Comparison of ENCODE assay signal across 12 mouse cellular contexts in genomic region chr2:156494465-156494864, GRCm38 (mm10). TPM values are rescaled to one million over a fixed set of nuclear protein-coding genes. Genes with fewer than 3 reads are reported as not detected.
DNase-seq lines count a peak whose midpoint lies in the region; ATAC-seq and TF ChIP-seq lines count a peak whose summit lies in the region.
"Had no signal": no experiment of that assay in that cellular context is flagged by ENCODE, and none has a peak within 500 bp of the region (broad histone marks: within the 10 kb centered on the region; RNA-seq: fewer than 3 reads in every experiment).

No protein-coding gene starts in this region.

- 83% methylated on average over 9 of the region's 9 CpGs for WGBS in hindbrain, embryonic 10.5 days
- 74% methylated on average over 9 of the region's 9 CpGs for WGBS in hindbrain, postnatal 0 days
- WGBS in liver, embryonic 12.5 days (ENCODE audit: insufficient replicate concordance), result 46% methylated on average over 9 of the region's 9 CpGs

- no peak overlapping the region for H3K4me3 ChIP-seq in hindbrain, embryonic 10.5 days
- H3K4me3 ChIP-seq in hindbrain, postnatal 0 days (ENCODE audit: low read length), result no peak overlapping the region
- peak overlapping the region; percentile 31 for H3K4me3 ChIP-seq in liver, embryonic 12.5 days
- H3K4me3 ChIP-seq: heart, embryonic 15.5 days; limb, embryonic 15.5 days; megakaryocyte, embryonic 14.5 days had no signal

- peak overlapping the region; percentile 50; the same call in 1 of the 2 replicates for H3K27ac ChIP-seq in hindbrain, embryonic 10.5 days
- no peak overlapping the region for H3K27ac ChIP-seq in hindbrain, postnatal 0 days
- peak overlapping the region; percentile 98 for H3K27ac ChIP-seq in liver, embryonic 12.5 days
- H3K27ac ChIP-seq: heart, embryonic 15.5 days; limb, embryonic 15.5 days had no signal

- H3K9me3 ChIP-seq in hindbrain, embryonic 10.5 days, result no peaks in the 10 kb centered on the region
- H3K9me3 ChIP-seq in hindbrain, postnatal 0 days (ENCODE audit: low read length), result no peaks in the 10 kb centered on the region
- no peaks in the 10 kb centered on the region for H3K9me3 ChIP-seq in liver, embryonic 12.5 days (replicated peaks)
- H3K9me3 ChIP-seq: heart, embryonic 15.5 days; limb, embryonic 15.5 days; megakaryocyte, embryonic 14.5 days had no signal

- no peak overlapping the region for H3K9ac ChIP-seq in hindbrain, postnatal 0 days (replicated peaks; ENCODE audit: low read length)
- H3K9ac ChIP-seq in liver, embryonic 12.5 days, result peak overlapping the region; percentile 66
- H3K9ac ChIP-seq: heart, embryonic 15.5 days; limb, embryonic 15.5 days had no signal

- no peak overlapping the region for H3K4me2 ChIP-seq in hindbrain, postnatal 0 days (ENCODE audit: low read depth, low read length)
- peak overlapping the region; percentile 62 for H3K4me2 ChIP-seq in liver, embryonic 12.5 days
- H3K4me2 ChIP-seq: heart, embryonic 15.5 days; limb, embryonic 15.5 days had no signal

- no peak for ATAC-seq in hindbrain, postnatal 0 days
- ATAC-seq in liver, embryonic 12.5 days, result peak; percentile 88

- no peaks in the 10 kb centered on the region for H3K27me3 ChIP-seq in hindbrain, embryonic 10.5 days (ENCODE audit: insufficient read depth, poor library complexity, severe bottlenecking)
- no peaks in the 10 kb centered on the region for H3K27me3 ChIP-seq in hindbrain, postnatal 0 days (ENCODE audit: insufficient read depth, low read length)
- H3K27me3 ChIP-seq in liver, embryonic 12.5 days (replicated peaks), result no peaks in the 10 kb centered on the region
- H3K27me3 ChIP-seq: heart, embryonic 15.5 days; limb, embryonic 15.5 days had no signal

- DNase-seq in hindbrain, embryonic 10.5 days (ENCODE audit: low spot score), result no peak
- DNase-seq in hindbrain, postnatal 0 days (ENCODE audit: low spot score), result no peak
- peak; percentile 65 for DNase-seq in MN1 (ENCODE audit: low spot score)
- DNase-seq in brain, adult 2 months (ENCODE audit: low read depth, low spot score), result peak; percentile 88
- DNase-seq in kidney, postnatal 4 days, result no peak
- no peak for DNase-seq in spleen, postnatal 10 days (ENCODE audit: low spot score in 2 of 2)
- DNase-seq: adrenal gland, adult 8-10 months; kidney, postnatal 36 days had no signal

- TF ChIP-seq CTCF in hindbrain, postnatal 0 days (IDR thresholded peaks at IDR 0.05; ENCODE audit: low read depth), result no peak

- H3K4me1 ChIP-seq in hindbrain, embryonic 10.5 days (replicated peaks), result peaks cover 57% of the 10 kb centered on the region
- H3K4me1 ChIP-seq in hindbrain, postnatal 0 days (ENCODE audit: insufficient read depth, low read length), result no peaks in the 10 kb centered on the region
- peaks cover 60% of the 10 kb centered on the region for H3K4me1 ChIP-seq in liver, embryonic 12.5 days
- H3K4me1 ChIP-seq: megakaryocyte, embryonic 14.5 days had no signal

- H3K36me3 ChIP-seq in hindbrain, embryonic 10.5 days, result peaks cover 17% of the 10 kb centered on the region
- H3K36me3 ChIP-seq in hindbrain, postnatal 0 days (ENCODE audit: insufficient read depth, low read length), result peaks cover 17% of the 10 kb centered on the region
- 0 out of 2 replicates have a peak, but pooled peaks cover 7% of the 10 kb centered on the region for H3K36me3 ChIP-seq in liver, embryonic 12.5 days
- H3K36me3 ChIP-seq: heart, embryonic 15.5 days had no signal

RNA-seq across cellular contexts. Expression of gene Aar2, which starts 52.9 kb away (rescaled TPM):
- 45.9 and 50.2 TPM in 2 replicates for polyA plus RNA-seq in hindbrain, embryonic 10.5 days (2016; fragmentation: Nextera tagmentation; extraction: Ambion mirVana)
- total RNA-seq in hindbrain, postnatal 0 days (2014; rRNA removed), result 47.4 and 61.6 TPM in 2 replicates
- 39.2 and 40.3 TPM in 2 replicates for polyA plus RNA-seq in hindbrain, postnatal 0 days (2015; fragmentation: Nextera tagmentation; extraction: Ambion mirVana)
- 20.9 and 22.6 TPM in 2 replicates for polyA plus RNA-seq in liver, embryonic 12.5 days (2016; fragmentation: Nextera tagmentation; extraction: Ambion mirVana)

Comparison
In these comparisons a context has a peak if more than half of its experiments do, and no peak if none do; other contexts are left out.
1. DNase-seq: peak in MN1 (single experiment) and brain, adult 2 months (single experiment); none in hindbrain, embryonic 10.5 days (single experiment), hindbrain, postnatal 0 days (single experiment), kidney, postnatal 4 days (0 of 2) and spleen, postnatal 10 days (0 of 2).